Mouse (Mus musculus): ENCODE measurements around the gene Tbc1d1. TPM values are rescaled to one million over a fixed set of nuclear protein-coding genes. Genes with fewer than 3 reads are reported as not detected.
"Not testable (repeated sequence)": the region's sequence is repeated elsewhere in the genome, so short reads cannot be mapped to it uniquely, and the experiment has no call there.

The Tbc1d1 gene
- polyA plus RNA-seq, 1 experiment from 2014 or later, result 31.7 TPM

DNA sequence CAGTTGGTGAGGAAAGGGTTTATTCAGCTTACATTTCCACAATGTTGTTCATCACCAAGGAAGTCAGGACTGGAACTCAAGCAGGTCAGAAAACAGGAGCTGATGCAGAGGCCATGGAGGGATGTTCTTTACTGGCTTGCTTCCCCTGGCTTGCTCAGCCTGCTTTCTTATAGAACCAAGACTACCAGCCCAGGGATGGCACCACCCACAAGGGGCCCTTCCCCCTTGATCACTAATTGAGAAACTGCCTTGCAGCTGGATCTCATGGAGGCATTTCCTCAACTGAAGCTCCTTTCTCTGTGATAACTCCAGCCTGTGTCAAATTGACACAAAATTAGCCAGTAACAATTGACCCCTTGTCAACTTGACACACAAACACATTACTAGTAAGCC is 204.8 kb downstream of the Tbc1d1 start:
- peak overlapping the region; percentile 69; the same call in 1 of the 2 replicates for H3K27ac ChIP-seq (ENCODE audit: low read length)
- H3K4me1 ChIP-seq (ENCODE audit: control insufficient read depth, insufficient read depth, low read length), result peaks cover 37% of the 10 kb centered on the region
- H3K9ac ChIP-seq (ENCODE audit: low read length); H3K4me2 ChIP-seq (ENCODE audit: low read depth, low read length); H3K4me3 ChIP-seq (replicated peaks; ENCODE audit: low read length); ATAC-seq (ENCODE audit: insufficient read depth, low FRiP score); H3K9me3 ChIP-seq (replicated peaks; ENCODE audit: control insufficient read depth, low read length); H3K27me3 ChIP-seq (ENCODE audit: control insufficient read depth, insufficient read depth, low read length); H3K36me3 ChIP-seq (ENCODE audit: control insufficient read depth, insufficient read depth, low read length): not testable (repeated sequence)

DNA sequence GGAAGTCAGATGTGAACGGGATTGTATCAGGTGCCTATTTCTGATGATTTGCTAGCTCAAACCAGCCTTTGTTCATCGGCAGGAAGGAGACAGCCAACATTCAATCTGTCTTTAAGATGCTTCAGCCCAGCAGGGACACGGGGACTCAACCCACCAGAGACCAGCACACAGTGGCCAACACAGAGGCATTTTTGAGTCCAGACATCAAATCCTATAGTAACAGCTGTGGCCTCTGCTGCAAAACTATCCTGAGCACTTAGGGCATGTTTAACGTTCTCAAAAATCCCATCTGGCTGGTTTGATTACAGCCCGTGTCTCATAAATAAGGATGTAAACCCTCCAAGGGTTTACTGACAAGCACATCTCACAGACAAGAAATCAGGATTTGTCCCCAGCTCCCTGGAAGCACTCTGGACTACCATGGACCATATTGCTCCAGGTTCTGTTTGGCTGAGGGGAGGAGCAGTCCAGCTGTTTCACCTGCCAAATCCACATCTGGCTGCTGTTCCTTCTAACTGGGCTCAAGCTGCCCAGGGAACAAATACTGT is 207.8 kb downstream of the Tbc1d1 start:
- peak; percentile 14; the same call in 1 of the 2 replicates for ATAC-seq (ENCODE audit: insufficient read depth, low FRiP score)

DNA sequence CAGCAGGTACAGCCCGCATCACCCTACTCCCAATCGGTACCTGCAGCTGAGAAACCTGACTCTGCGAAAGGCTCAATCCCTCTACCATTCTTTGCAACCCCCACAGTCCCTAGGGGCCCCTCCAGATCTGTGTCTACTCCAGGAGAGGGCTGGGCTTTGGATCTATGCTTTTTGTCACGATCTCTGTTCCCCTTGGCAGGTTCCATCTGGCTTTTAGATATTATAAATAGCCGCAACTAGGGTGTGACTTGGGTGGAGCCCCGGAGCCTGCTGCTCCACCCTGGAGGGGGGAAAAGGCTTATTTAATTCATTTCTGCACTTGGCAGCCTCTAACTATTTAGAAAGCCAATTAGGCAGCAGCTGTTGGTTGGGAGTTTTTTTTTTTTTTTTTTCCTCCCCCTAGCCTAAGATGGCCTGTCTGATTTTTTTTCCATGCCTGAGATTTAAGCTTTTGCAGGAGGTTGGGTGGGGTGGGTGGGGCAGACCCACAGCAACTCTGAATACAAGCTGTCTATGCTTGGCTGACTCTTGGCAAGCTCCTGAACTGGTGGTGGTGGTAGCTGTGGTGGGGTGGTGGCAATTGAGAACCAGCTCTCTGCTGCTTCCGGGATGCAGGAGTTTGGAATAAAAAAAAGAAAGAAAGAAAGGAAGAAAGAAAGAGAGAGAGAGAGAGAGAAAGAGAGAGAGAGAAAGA is 208.5 kb downstream of the Tbc1d1 start:
- no peak overlapping the region for H3K4me3 ChIP-seq (replicated peaks; ENCODE audit: low read length)
- peak overlapping the region; percentile 47; the same call in 1 of the 2 replicates for H3K9ac ChIP-seq (ENCODE audit: low read length)
- peak overlapping the region; percentile 30 for H3K4me2 ChIP-seq (ENCODE audit: low read depth, low read length)
- H3K4me1 ChIP-seq (ENCODE audit: control insufficient read depth, insufficient read depth, low read length), result peaks cover 47% of the 10 kb centered on the region
- H3K9me3 ChIP-seq (replicated peaks; ENCODE audit: control insufficient read depth, low read length), result no peaks in the 10 kb centered on the region
- H3K27ac ChIP-seq (ENCODE audit: low read length), result peak overlapping the region; percentile 95
- WGBS, result 36% methylated on average over 7 of the region's 7 CpGs
- H3K27me3 ChIP-seq (ENCODE audit: control insufficient read depth, insufficient read depth, low read length), result no peaks in the 10 kb centered on the region
- peak; percentile 87 for ATAC-seq (ENCODE audit: insufficient read depth, low FRiP score)
- no peaks in the 10 kb centered on the region for H3K36me3 ChIP-seq (ENCODE audit: control insufficient read depth, insufficient read depth, low read length)

More for the DNA sequence above, 207.8 kb downstream of the Tbc1d1 start:
- H3K9ac ChIP-seq (ENCODE audit: low read length), result peak overlapping the region; percentile 47; the same call in 1 of the 2 replicates
- H3K4me2 ChIP-seq (ENCODE audit: low read depth, low read length), result peak overlapping the region; percentile 30
- H3K9me3 ChIP-seq (replicated peaks; ENCODE audit: control insufficient read depth, low read length), result no peaks in the 10 kb centered on the region
- no peaks in the 10 kb centered on the region for H3K27me3 ChIP-seq (ENCODE audit: control insufficient read depth, insufficient read depth, low read length)
- H3K4me1 ChIP-seq (ENCODE audit: control insufficient read depth, insufficient read depth, low read length), result peaks cover 47% of the 10 kb centered on the region
- H3K4me3 ChIP-seq (replicated peaks; ENCODE audit: low read length), result no peak overlapping the region
- 39% methylated on average over 5 of the region's 5 CpGs for WGBS
- H3K36me3 ChIP-seq (ENCODE audit: control insufficient read depth, insufficient read depth, low read length), result no peaks in the 10 kb centered on the region
- peak overlapping the region; percentile 95 for H3K27ac ChIP-seq (ENCODE audit: low read length)

DNA sequence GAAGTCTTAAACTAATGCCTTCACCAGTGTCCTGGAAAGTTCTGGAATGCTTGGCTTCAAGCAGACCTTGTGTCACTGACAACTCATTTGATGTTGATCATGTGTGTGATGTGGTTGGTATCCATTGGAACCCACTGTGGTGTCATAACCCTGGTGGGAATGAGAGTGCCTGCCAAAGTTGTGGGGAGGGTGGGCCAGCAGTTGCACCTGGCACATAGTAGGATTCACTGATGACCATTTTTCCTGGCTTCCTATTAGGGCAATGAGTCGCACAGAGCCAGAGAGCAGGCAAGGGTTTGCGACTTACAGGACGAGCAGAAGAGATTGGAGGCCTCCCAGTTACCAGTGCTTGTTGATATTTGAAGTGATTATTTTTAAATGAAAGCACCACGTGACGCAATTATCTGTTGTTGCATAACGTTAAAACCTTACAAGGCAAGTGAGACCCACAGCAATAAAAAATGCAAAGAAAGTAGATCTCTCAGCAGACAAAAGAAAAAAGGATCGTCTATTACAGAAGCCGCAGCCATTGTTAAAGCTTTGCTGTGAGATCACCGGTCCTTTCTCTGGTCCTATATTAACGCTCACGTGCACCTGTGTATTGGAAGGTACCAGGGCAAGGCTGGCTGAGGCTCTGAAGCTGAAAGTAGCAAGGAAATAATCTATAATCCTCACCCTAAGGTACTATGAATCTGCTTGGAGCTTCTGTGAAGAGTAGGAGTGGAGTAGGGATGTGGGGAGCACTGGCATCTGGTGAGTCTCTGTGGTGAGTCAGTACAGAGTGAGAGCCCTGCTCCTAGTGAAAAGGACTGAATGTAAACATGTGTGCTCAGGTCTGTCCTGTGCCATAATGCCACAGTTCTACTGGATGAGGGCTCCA is 209.3 kb downstream of the Tbc1d1 start:
- H3K4me1 ChIP-seq (ENCODE audit: control insufficient read depth, insufficient read depth, low read length), result peaks cover 39% of the 10 kb centered on the region
- WGBS, result 62% methylated on average over 11 of the region's 11 CpGs
- no peak overlapping the region for H3K9ac ChIP-seq (ENCODE audit: low read length)
- H3K36me3 ChIP-seq (ENCODE audit: control insufficient read depth, insufficient read depth, low read length), result no peaks in the 10 kb centered on the region
- no peak overlapping the region for H3K4me2 ChIP-seq (ENCODE audit: low read depth, low read length)
- no peak for ATAC-seq (ENCODE audit: insufficient read depth, low FRiP score)
- H3K27me3 ChIP-seq (ENCODE audit: control insufficient read depth, insufficient read depth, low read length), result no peaks in the 10 kb centered on the region
- H3K9me3 ChIP-seq (replicated peaks; ENCODE audit: control insufficient read depth, low read length), result no peaks in the 10 kb centered on the region
- peak overlapping the region; percentile 95 for H3K27ac ChIP-seq (ENCODE audit: low read length)
- no peak overlapping the region for H3K4me3 ChIP-seq (replicated peaks; ENCODE audit: low read length)

DNA sequence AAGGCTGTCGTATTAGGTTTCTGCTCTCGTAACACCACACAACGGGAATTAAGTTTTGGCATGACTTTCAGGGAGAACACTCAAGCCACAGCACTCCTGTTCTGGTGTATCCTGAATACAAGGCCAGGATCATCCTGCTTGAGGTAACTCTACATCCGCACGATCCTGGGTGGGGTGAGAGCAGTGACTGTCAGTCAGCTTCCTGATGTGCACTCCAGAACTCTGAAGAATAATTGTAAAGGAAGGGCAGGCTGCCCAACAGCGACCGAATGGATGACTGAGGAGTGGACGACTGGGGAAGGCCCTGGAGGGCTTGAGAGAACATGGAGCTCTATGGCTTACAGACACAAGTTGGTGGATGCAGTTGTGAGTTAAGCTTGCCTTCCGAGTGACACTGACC is 210.0 kb downstream of the Tbc1d1 start:
- Histone ChIP-seq H3K27ac (ENCODE audit: low read length) (peak overlapping the region; percentile 95), H3K4me3 (replicated peaks; ENCODE audit: low read length) (no peak overlapping the region), H3K36me3 (ENCODE audit: control insufficient read depth, insufficient read depth, low read length) (no peaks in the 10 kb centered on the region), H3K9ac (ENCODE audit: low read length) (no peak overlapping the region), H3K27me3 (ENCODE audit: control insufficient read depth, insufficient read depth, low read length) (no peaks in the 10 kb centered on the region), H3K9me3 (replicated peaks; ENCODE audit: control insufficient read depth, low read length) (no peaks in the 10 kb centered on the region), H3K4me2 (ENCODE audit: low read depth, low read length) (no peak overlapping the region), H3K4me1 (ENCODE audit: control insufficient read depth, insufficient read depth, low read length) (peaks cover 37% of the 10 kb centered on the region)
- 73% methylated on average over 9 of the region's 9 CpGs for WGBS
- ATAC-seq (ENCODE audit: insufficient read depth, low FRiP score), result no peak

- no peaks in the 10 kb centered on the region for H3K27me3 ChIP-seq (ENCODE audit: control insufficient read depth, insufficient read depth, low read length)
- peak; percentile 57; the same call in 1 of the 2 replicates for ATAC-seq (ENCODE audit: insufficient read depth, low FRiP score)
- peak overlapping the region; percentile 17; the same call in 1 of the 2 replicates for H3K4me2 ChIP-seq (ENCODE audit: low read depth, low read length)
- H3K36me3 ChIP-seq (ENCODE audit: control insufficient read depth, insufficient read depth, low read length), result no peaks in the 10 kb centered on the region
- H3K27ac ChIP-seq (ENCODE audit: low read length), result peak overlapping the region; percentile 91
- no peak overlapping the region for H3K4me3 ChIP-seq (replicated peaks; ENCODE audit: low read length)
- 18% methylated on average over 8 of the region's 8 CpGs for WGBS
- peak overlapping the region; percentile 60 for H3K9ac ChIP-seq (ENCODE audit: low read length)
- H3K9me3 ChIP-seq (replicated peaks; ENCODE audit: control insufficient read depth, low read length), result no peaks in the 10 kb centered on the region
- H3K4me1 ChIP-seq (ENCODE audit: control insufficient read depth, insufficient read depth, low read length), result peaks cover 37% of the 10 kb centered on the region
Observed at GRCm38 (mm10) chr5:64367426-64367825, 211.3 kb downstream of the Tbc1d1 start.

DNA sequence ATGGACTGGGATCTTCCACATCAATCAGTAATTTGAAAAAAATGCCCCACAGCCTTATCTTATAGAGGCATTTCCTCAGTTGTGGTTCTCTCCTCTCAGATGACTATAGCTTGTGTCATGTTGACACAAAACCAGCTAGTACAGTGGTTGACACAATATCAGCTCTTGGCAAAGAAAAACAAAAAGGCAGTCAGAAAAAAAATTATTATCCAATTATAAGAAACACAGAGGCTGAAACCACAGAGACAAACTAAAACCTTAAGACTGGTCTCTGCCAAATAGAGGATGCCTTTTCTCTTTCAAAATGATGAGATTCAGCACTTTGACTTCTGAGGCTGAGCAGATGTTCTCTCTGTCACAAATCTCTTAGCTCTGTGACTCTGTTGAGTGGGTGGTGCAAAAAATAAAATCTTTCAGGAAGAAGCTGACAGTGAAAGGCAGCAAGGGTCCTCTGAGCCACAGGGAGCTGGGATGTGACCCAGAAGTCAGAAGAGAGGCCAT is 215.3 kb downstream of the Tbc1d1 start:
- H3K27me3 ChIP-seq (ENCODE audit: control insufficient read depth, insufficient read depth, low read length), result no peaks in the 10 kb centered on the region
- H3K9me3 ChIP-seq (replicated peaks; ENCODE audit: control insufficient read depth, low read length), result no peaks in the 10 kb centered on the region
- no peak for ATAC-seq (ENCODE audit: insufficient read depth, low FRiP score)
- no peak overlapping the region for H3K4me2 ChIP-seq (ENCODE audit: low read depth, low read length)
- H3K4me3 ChIP-seq (replicated peaks; ENCODE audit: low read length), result no peak overlapping the region
- H3K9ac ChIP-seq (ENCODE audit: low read length), result no peak overlapping the region
- H3K27ac ChIP-seq (ENCODE audit: low read length), result peak overlapping the region; percentile 41; the same call in 1 of the 2 replicates
- H3K4me1 ChIP-seq (ENCODE audit: control insufficient read depth, insufficient read depth, low read length), result peaks cover 12% of the 10 kb centered on the region
- H3K36me3 ChIP-seq (ENCODE audit: control insufficient read depth, insufficient read depth, low read length), result no peaks in the 10 kb centered on the region

- no peaks in the 10 kb centered on the region for H3K27me3 ChIP-seq (ENCODE audit: control insufficient read depth, insufficient read depth, low read length)
- H3K36me3 ChIP-seq (ENCODE audit: control insufficient read depth, insufficient read depth, low read length), result no peaks in the 10 kb centered on the region
- no peak overlapping the region for H3K27ac ChIP-seq (ENCODE audit: low read length)
- no peak overlapping the region for H3K9ac ChIP-seq (ENCODE audit: low read length)
- H3K4me2 ChIP-seq (ENCODE audit: low read depth, low read length), result no peak overlapping the region
- H3K9me3 ChIP-seq (replicated peaks; ENCODE audit: control insufficient read depth, low read length), result no peaks in the 10 kb centered on the region
- 73% methylated on average over 13 of the region's 13 CpGs for WGBS
- H3K4me3 ChIP-seq (replicated peaks; ENCODE audit: low read length), result no peak overlapping the region
- peaks cover 6% of the 10 kb centered on the region for H3K4me1 ChIP-seq (ENCODE audit: control insufficient read depth, insufficient read depth, low read length)
- no peak for ATAC-seq (ENCODE audit: insufficient read depth, low FRiP score)
Observed at GRCm38 (mm10) chr5:64372292-64372961, 216.3 kb downstream of the Tbc1d1 start.

Measured in stomach, embryonic 16.5 days (tissue).